Mouse (Mus musculus): ENCODE data around the gene P4ha3.

DNA sequence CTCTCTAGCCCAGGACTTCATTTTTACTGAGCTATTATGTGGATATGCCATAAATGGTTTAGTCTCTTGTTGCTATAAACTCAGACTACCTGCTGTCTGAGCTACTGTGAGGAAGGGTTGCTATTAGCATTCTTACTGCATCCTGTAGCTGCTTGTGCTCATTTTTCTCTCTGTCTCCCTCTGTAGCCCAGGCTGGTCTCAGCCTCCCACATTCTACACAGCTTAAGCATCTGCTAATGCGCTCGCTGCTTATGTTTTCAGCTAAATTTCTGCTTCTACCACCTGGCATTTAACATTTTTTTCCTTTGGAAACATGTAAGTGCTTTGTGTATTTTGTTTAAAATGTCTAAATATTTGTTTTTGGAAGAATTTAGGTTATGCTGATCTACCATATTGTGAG lies 10.4 kb downstream of the P4ha3 start:
- TF ChIP-seq EP300 (IDR thresholded peaks at IDR 0.05; ENCODE audit: insufficient read depth, low read depth, low read length) (no peak), CTCF (IDR thresholded peaks at IDR 0.05; ENCODE audit: low read depth, low read length) (no peak)

Measured in ES-Bruce4 (cell line).